Mouse (Mus musculus) C2C12 (cell line): ENCODE measurements around the gene Syde1. TPM values are rescaled to one million over a fixed set of nuclear protein-coding genes. Genes with fewer than 3 reads are reported as not detected.

Experiments
- H3K27me3 ChIP-seq: one replicate; pipeline ENCODE4 v1.6.1; 2011; ENCODE audit not compliant: control insufficient read depth, insufficient read depth, insufficient read length
- H3K36me3 ChIP-seq: one replicate; pipeline ENCODE4 v1.6.1; 2011; ENCODE audit not compliant: control insufficient read depth, insufficient read depth
- H3K4me3 ChIP-seq: one replicate; pipeline ENCODE4 v1.5.1; 2011; ENCODE audit warnings: mild to moderate bottlenecking, control low read depth; ENCODE audit not compliant: poor library complexity, insufficient read depth, severe bottlenecking
- H3K79me2 ChIP-seq: one replicate; pipeline ENCODE4 v1.6.1; 2011; ENCODE audit not compliant: control insufficient read depth, insufficient read depth
- H3K79me3 ChIP-seq: one replicate; pipeline ENCODE4 v1.6.1; 2011; ENCODE audit warnings: low read depth, control low read depth
- H3ac ChIP-seq: one replicate; pipeline ENCODE3; 2011; ENCODE audit warnings: low read depth; ENCODE audit not compliant: control insufficient read depth, insufficient read length
- CEBPB ChIP-seq: IDR thresholded peaks from one replicate; pipeline ENCODE4 v1.6.1; 2011; ENCODE audit warnings: low read depth, mild to moderate bottlenecking, control low read depth, moderate library complexity
- CTCF ChIP-seq: IDR thresholded peaks from one replicate; pipeline ENCODE4 v1.5.1; 2011; ENCODE audit not compliant: control insufficient read depth, insufficient read depth, insufficient read length
- FOSL1 ChIP-seq: IDR thresholded peaks from one replicate; pipeline ENCODE4 v1.8.0; 2011; ENCODE audit warnings: mild to moderate bottlenecking, low read length; ENCODE audit not compliant: poor library complexity, insufficient read depth, severe bottlenecking
- MAX ChIP-seq: IDR thresholded peaks from one replicate; pipeline ENCODE4 v1.6.1; 2011; ENCODE audit warnings: mild to moderate bottlenecking, control low read depth
- MYOD1 ChIP-seq: IDR thresholded peaks from one replicate; pipeline ENCODE4 v1.6.1; 2011; ENCODE audit warnings: low read depth; ENCODE audit not compliant: control insufficient read depth, insufficient read length
- MYOG ChIP-seq: IDR thresholded peaks from one replicate; pipeline ENCODE4 v1.6.1; 2011; ENCODE audit not compliant: control insufficient read depth, insufficient read length; ENCODE audit errors: extremely low read depth
- USF1 ChIP-seq: IDR thresholded peaks from one replicate; pipeline ENCODE4 v1.6.1; 2011; ENCODE audit warnings: low read depth, mild to moderate bottlenecking, control low read depth, moderate library complexity
- polyA plus RNA-seq: library from polyadenylated mRNA; unstranded; fragments of >200 nt; fragmentation: generic; extraction: Trizol; gene quantifications from one replicate; pipeline ENCODE4 v1.2.1, GENCODE M21; 2012; ENCODE audit warnings: missing spikeins

Syde1 gene
- polyA plus RNA-seq, 1 experiment: 37.2 TPM

GRCm38 (mm10) chr10:78575105-78575632, 16.6 kb downstream of the Syde1 start:
- Histone ChIP-seq H3K4me3 (peak overlapping the region; percentile 64), H3K79me2 (no peaks in the 10 kb centered on the region), H3ac (peak overlapping the region; percentile 64), H3K27me3 (no peaks in the 10 kb centered on the region), H3K36me3 (peaks cover 11% of the 10 kb centered on the region), H3K79me3 (no peaks in the 10 kb centered on the region)
- no peak for TF ChIP-seq USF1

GRCm38 (mm10) chr10:78574250-78575104, 17.3 kb downstream of the Syde1 start, which contains the start of gene Ilvbl:
Ilvbl (plus strand) TSS chr10:78574346.
- TF ChIP-seq MYOD1 (no peak), CEBPB (no peak), MAX (peak; percentile 63), USF1 (peak; percentile 99), CTCF (no peak), MYOG (no peak)
- Histone ChIP-seq H3ac (peak within 1 kb of the TSS; percentile 79), H3K27me3 (no peaks in the 10 kb centered on the region), H3K79me2 (no peaks in the 10 kb centered on the region), H3K36me3 (peaks cover 5% of the 10 kb centered on the region), H3K4me3 (peak within 1 kb of the TSS; percentile 64), H3K79me3 (no peaks in the 10 kb centered on the region)

- H3K79me2 ChIP-seq: no peaks in the 10 kb centered on the region
- H3K36me3 ChIP-seq: peaks cover 5% of the 10 kb centered on the region
- no peak for TF ChIP-seq CEBPB
- no peak for TF ChIP-seq MAX
- no peak overlapping the region for H3ac ChIP-seq
- no peaks in the 10 kb centered on the region for H3K27me3 ChIP-seq
- H3K79me3 ChIP-seq: no peaks in the 10 kb centered on the region
- no peak overlapping the region for H3K4me3 ChIP-seq
These were observed 18.5 kb downstream of the Syde1 start for GRCm38 (mm10) chr10:78573226-78573625.

- TF ChIP-seq MAX: no peak
- no peak for TF ChIP-seq CEBPB
- no peak for TF ChIP-seq MYOD1
- TF ChIP-seq USF1: no peak
- no peak for TF ChIP-seq MYOG
- TF ChIP-seq CTCF: no peak
- TF ChIP-seq FOSL1: no peak
- H3ac ChIP-seq: no peak overlapping the region
- H3K36me3 ChIP-seq: no peaks in the 10 kb centered on the region
- no peaks in the 10 kb centered on the region for H3K79me3 ChIP-seq
- no peak overlapping the region for H3K4me3 ChIP-seq
- no peaks in the 10 kb centered on the region for H3K27me3 ChIP-seq
- H3K79me2 ChIP-seq: no peaks in the 10 kb centered on the region
These were observed 20.9 kb downstream of the Syde1 start for GRCm38 (mm10) chr10:78570897-78571296.

GRCm38 (mm10) chr10:78570416-78570815, 21.3 kb downstream of the Syde1 start:
- Histone ChIP-seq H3K79me3 (no peaks in the 10 kb centered on the region), H3K4me3 (no peak overlapping the region), H3K27me3 (no peaks in the 10 kb centered on the region), H3ac (no peak overlapping the region), H3K79me2 (no peaks in the 10 kb centered on the region), H3K36me3 (no peaks in the 10 kb centered on the region)
- TF ChIP-seq CTCF: no peak
- TF ChIP-seq MYOG: no peak
- no peak for TF ChIP-seq CEBPB
- no peak for TF ChIP-seq FOSL1
- TF ChIP-seq MAX: no peak
- TF ChIP-seq USF1: no peak
- TF ChIP-seq MYOD1: no peak

- H3K4me3 ChIP-seq: no peak overlapping the region
These were observed 22.1 kb downstream of the Syde1 start for GRCm38 (mm10) chr10:78569686-78570085.

More at GRCm38 (mm10) chr10:78569686-78570085, 22.1 kb downstream of the Syde1 start:
- H3K79me3 ChIP-seq: no peaks in the 10 kb centered on the region
- TF ChIP-seq MAX (no peak), MYOG (no peak)
- H3K27me3 ChIP-seq: no peaks in the 10 kb centered on the region
- no peaks in the 10 kb centered on the region for H3K79me2 ChIP-seq
- H3ac ChIP-seq: no peak overlapping the region
- no peaks in the 10 kb centered on the region for H3K36me3 ChIP-seq
